Mouse (Mus musculus) limb, embryonic 13.5 days (tissue): ENCODE results near the gene Vegfd. TPM values are rescaled to one million over a fixed set of nuclear protein-coding genes. Genes with fewer than 3 reads are reported as not detected.

ENCODE experiments used
- ATAC-seq: fragments of 200-750 bp; cut with Nextera tagmentation; 2 replicates; pipeline ENCODE4 v1.8.0; 2017; ENCODE audit warnings: low read depth, moderate number of reproducible peaks, moderate TSS enrichment; ENCODE audit not compliant: low FRiP score
- H3K27ac ChIP-seq: fragments of 300-500 bp; sonication (generic); 2 replicates; pipeline ENCODE4 v1.5.1; 2015; ENCODE audit warnings: inconsistent platforms, mild to moderate bottlenecking, moderate library complexity
- H3K27me3 ChIP-seq: fragments of 300-500 bp; sonication (generic); 2 replicates; pipeline ENCODE4 v1.6.1; 2015; ENCODE audit warnings: mild to moderate bottlenecking, inconsistent platforms
- H3K36me3 ChIP-seq: fragments of 300-500 bp; sonication (generic); 2 replicates; pipeline ENCODE4 v1.6.1; 2015; ENCODE audit warnings: inconsistent platforms, mild to moderate bottlenecking, moderate library complexity
- H3K4me1 ChIP-seq: fragments of 300-500 bp; sonication (generic); 2 replicates; pipeline ENCODE4 v1.6.1; 2015; ENCODE audit warnings: inconsistent platforms
- H3K4me2 ChIP-seq: fragments of 300-500 bp; sonication (generic); replicated peaks from 2 replicates; pipeline ENCODE4 v1.6.1; 2015; ENCODE audit warnings: inconsistent platforms, mild to moderate bottlenecking, moderate library complexity
- H3K4me3 ChIP-seq: fragments of 300-500 bp; sonication (generic); 2 replicates; pipeline ENCODE4 v1.5.1; 2015; ENCODE audit warnings: moderate library complexity, mild to moderate bottlenecking, inconsistent platforms
- H3K9ac ChIP-seq: fragments of 300-500 bp; sonication (generic); 2 replicates; pipeline ENCODE4 v1.6.1; 2015; ENCODE audit warnings: mild to moderate bottlenecking, inconsistent platforms
- H3K9me3 ChIP-seq: fragments of 300-500 bp; sonication (generic); 2 replicates; pipeline ENCODE4 v1.6.1; 2016; ENCODE audit warnings: inconsistent platforms
- WGBS: fragments of 180-500 bp; shearing (Covaris S2); methylation state at CpG from one replicate; pipeline ENCODE4 v1.1.7; 2015; 5-methylcytosine and 5-hydroxymethylcytosine counted together
- polyA plus RNA-seq: library from polyadenylated mRNA; unstranded; fragments of >200 nt; fragmentation: Nextera tagmentation; extraction: Ambion mirVana; gene quantifications from 2 replicates; pipeline ENCODE4 v1.2.1, GENCODE M21; 2015

Gene Vegfd
- polyA plus RNA-seq, 1 experiment from 2014 or later = 5.3 TPM

GRCm38 (mm10) chrX:164445601-164446000 is 72.4 kb downstream of the Vegfd start:
- no peak overlapping the region for H3K4me3 ChIP-seq
- ATAC-seq = no peak
- WGBS = 62% methylated on average over 12 of the region's 12 CpGs

DNA sequence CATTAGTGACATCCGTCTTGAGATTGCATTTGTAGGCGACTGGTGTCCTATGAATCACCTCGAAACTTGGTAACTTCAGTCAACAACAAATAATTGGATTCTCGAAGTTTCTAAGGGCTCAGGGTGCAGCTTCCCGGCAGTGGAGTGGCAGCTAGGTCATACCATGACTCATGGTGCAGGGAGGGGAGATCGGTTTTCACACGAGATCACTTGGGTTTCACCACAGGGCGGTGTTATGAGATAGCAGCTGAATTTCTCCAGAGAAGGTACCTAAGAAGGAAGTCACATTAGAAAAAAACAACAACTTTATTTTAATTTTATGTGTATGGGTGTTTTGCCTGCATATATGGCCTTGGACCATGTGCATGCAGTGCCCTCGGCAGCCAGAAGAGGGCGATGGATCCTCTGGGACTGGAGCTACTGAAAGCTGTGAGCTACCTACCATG is 73.0 kb downstream of the Vegfd start:
- Histone ChIP-seq H3K9me3 (peaks cover 3% of the 10 kb centered on the region; the same call in 1 of the 2 replicates), H3K9ac (no peak overlapping the region), H3K4me1 (no peaks in the 10 kb centered on the region), H3K27ac (no peak overlapping the region), H3K36me3 (no peaks in the 10 kb centered on the region), H3K4me3 (no peak overlapping the region), H3K4me2 (no peak overlapping the region), H3K27me3 (peaks cover 15% of the 10 kb centered on the region; the same call in 1 of the 2 replicates)
- no peak for ATAC-seq
- 73% methylated on average over 10 of the region's 10 CpGs for WGBS

More at GRCm38 (mm10) chrX:164445601-164446000, 72.4 kb downstream of the Vegfd start:
- no peak overlapping the region for H3K27ac ChIP-seq
- peaks cover 3% of the 10 kb centered on the region; the same call in 1 of the 2 replicates for H3K9me3 ChIP-seq
- H3K36me3 ChIP-seq = no peaks in the 10 kb centered on the region
- H3K4me2 ChIP-seq = no peak overlapping the region
- H3K9ac ChIP-seq = no peak overlapping the region
- peaks cover 19% of the 10 kb centered on the region; the same call in 1 of the 2 replicates for H3K27me3 ChIP-seq
- H3K4me1 ChIP-seq = no peaks in the 10 kb centered on the region

- no peak overlapping the region for H3K27ac ChIP-seq
- peaks cover 11% of the 10 kb centered on the region; the same call in 1 of the 2 replicates for H3K27me3 ChIP-seq
- no peak overlapping the region for H3K9ac ChIP-seq
- H3K4me2 ChIP-seq = no peak overlapping the region
- no peak for ATAC-seq
- peaks cover 3% of the 10 kb centered on the region; the same call in 1 of the 2 replicates for H3K9me3 ChIP-seq
- 90% methylated on average over 9 of the region's 9 CpGs for WGBS
- no peak overlapping the region for H3K4me3 ChIP-seq
- no peaks in the 10 kb centered on the region for H3K4me1 ChIP-seq
- H3K36me3 ChIP-seq = no peaks in the 10 kb centered on the region
Measured at GRCm38 (mm10) chrX:164446835-164447681, 73.9 kb downstream of the Vegfd start.

- 86% methylated on average over 2 of the region's 2 CpGs for WGBS
- H3K36me3 ChIP-seq = no peaks in the 10 kb centered on the region
- no peak overlapping the region for H3K27ac ChIP-seq
- no peaks in the 10 kb centered on the region for H3K4me1 ChIP-seq
- no peak overlapping the region for H3K9ac ChIP-seq
- peaks cover 9% of the 10 kb centered on the region; the same call in 1 of the 2 replicates for H3K27me3 ChIP-seq
- peaks cover 3% of the 10 kb centered on the region; the same call in 1 of the 2 replicates for H3K9me3 ChIP-seq
- no peak for ATAC-seq
- no peak overlapping the region for H3K4me3 ChIP-seq
- H3K4me2 ChIP-seq = no peak overlapping the region
Measured at GRCm38 (mm10) chrX:164447682-164448071, 74.5 kb downstream of the Vegfd start.

DNA sequence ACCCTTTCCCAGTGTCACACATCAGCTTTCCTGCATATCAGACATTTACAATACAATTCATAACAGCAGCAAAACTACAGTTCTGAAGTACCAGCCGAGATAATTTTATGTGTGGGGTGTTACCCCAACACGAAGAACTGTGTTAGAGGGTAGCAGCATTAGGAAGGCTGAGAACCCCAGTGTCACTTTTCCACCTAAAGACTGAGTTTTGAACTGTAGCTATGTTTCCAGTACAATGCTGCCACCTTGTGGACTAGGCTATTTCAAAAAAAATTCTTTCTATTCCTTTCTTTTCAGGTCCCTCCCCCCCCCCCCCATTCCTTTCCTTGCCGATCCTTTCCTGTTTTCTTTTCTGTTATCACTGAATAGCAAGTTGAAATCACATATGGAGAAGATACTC is 76.0 kb downstream of the Vegfd start:
- no peak overlapping the region for H3K4me2 ChIP-seq
- H3K4me3 ChIP-seq = no peak overlapping the region
- ATAC-seq = no peak
- H3K27me3 ChIP-seq = peaks cover 7% of the 10 kb centered on the region; the same call in 1 of the 2 replicates
- H3K27ac ChIP-seq = no peak overlapping the region
- H3K9me3 ChIP-seq = peaks cover 3% of the 10 kb centered on the region; the same call in 1 of the 2 replicates
- 36% methylated on average over 3 of the region's 3 CpGs for WGBS
- H3K36me3 ChIP-seq = no peaks in the 10 kb centered on the region
- H3K9ac ChIP-seq = no peak overlapping the region
- no peaks in the 10 kb centered on the region for H3K4me1 ChIP-seq

Other genes with a start within 250 kb of the Vegfd start
- gene Ace2, start 234.0 kb upstream of the Vegfd start, polyA plus RNA-seq = 0.60 and 1.1 TPM in 2 replicates
- gene Bmx, start 115.2 kb upstream of the Vegfd start, polyA plus RNA-seq = 0.51 and 0.74 TPM in 2 replicates
- gene Pir, start 104.0 kb upstream of the Vegfd start, polyA plus RNA-seq = 7.0 TPM in 2 replicates
- 12.4 and 13.2 TPM in 2 replicates for gene Piga, start 46.4 kb downstream of the Vegfd start, polyA plus RNA-seq
- gene Asb11, start 63.6 kb downstream of the Vegfd start, polyA plus RNA-seq = not detected in 2 replicates
- gene Asb9, start 132.9 kb downstream of the Vegfd start, polyA plus RNA-seq = 1.4 and 1.6 TPM in 2 replicates